Mouse (Mus musculus) forebrain, embryonic 14.5 days (tissue): ENCODE results near the gene Ptk6. TPM values are rescaled to one million over a fixed set of nuclear protein-coding genes. Genes with fewer than 3 reads are reported as not detected.

Experiments
- ATAC-seq: fragments of 200-750 bp; cut with Nextera tagmentation; 2 replicates; pipeline ENCODE4 v1.8.0; 2017; ENCODE audit warnings: mild to moderate bottlenecking, moderate library complexity
- DNase-seq: peaks from one replicate; pipeline ENCODE4 v3.0.0-alpha.2; 2015; ENCODE audit warnings: low spot score
- H3K27ac ChIP-seq: fragments of 300-500 bp; sonication (generic); 2 replicates; pipeline ENCODE4 v1.5.1; 2014; ENCODE audit warnings: low read depth, mild to moderate bottlenecking, control low read depth, low read length, moderate library complexity
- H3K27me3 ChIP-seq: fragments of 300-500 bp; sonication (generic); replicated peaks from 2 replicates; pipeline ENCODE4 v1.6.1; 2014; ENCODE audit warnings: low read length, control low read depth, mixed read lengths; ENCODE audit not compliant: control insufficient read depth, insufficient read depth
- H3K36me3 ChIP-seq: fragments of 300-500 bp; sonication (generic); 2 replicates; pipeline ENCODE4 v1.6.1; 2014; ENCODE audit warnings: low read length, control low read depth; ENCODE audit not compliant: control insufficient read depth, insufficient read depth
- H3K4me1 ChIP-seq: fragments of 300-500 bp; sonication (generic); 2 replicates; pipeline ENCODE4 v1.6.1; 2014; ENCODE audit warnings: antibody characterized with exemption, low read length, control low read depth; ENCODE audit not compliant: control insufficient read depth, insufficient read depth
- H3K4me2 ChIP-seq: fragments of 300-500 bp; sonication (generic); 2 replicates; pipeline ENCODE4 v1.6.1; 2014; ENCODE audit warnings: mild to moderate bottlenecking, control low read depth, low read length
- H3K4me3 ChIP-seq: fragments of 300-500 bp; sonication (generic); 2 replicates; pipeline ENCODE4 v1.5.1; 2014; ENCODE audit warnings: low read depth, low read length, control low read depth
- H3K9ac ChIP-seq: fragments of 300-500 bp; sonication (generic); 2 replicates; pipeline ENCODE4 v1.6.1; 2014; ENCODE audit warnings: mild to moderate bottlenecking, low read length, control low read depth, moderate library complexity
- H3K9me3 ChIP-seq: fragments of 300-500 bp; sonication (generic); replicated peaks from 2 replicates; pipeline ENCODE4 v1.6.1; 2016; ENCODE audit warnings: low read length, control low read depth, mixed read lengths; ENCODE audit not compliant: control insufficient read depth
- WGBS: fragments of 180-500 bp; shearing (Covaris S2); extraction: QIAGEN DNeasy Blood & Tissue Kit; methylation state at CpG from one replicate; pipeline ENCODE4 v1.1.7; 2014; 5-methylcytosine and 5-hydroxymethylcytosine counted together
- polyA plus RNA-seq: library from polyadenylated mRNA; unstranded; fragments of >200 nt; fragmentation: Nextera tagmentation; extraction: Ambion mirVana; gene quantifications from 2 replicates; pipeline ENCODE4 v1.2.1, GENCODE M21; 2014

The Ptk6 gene
- polyA plus RNA-seq, 1 experiment from 2014 or later = not detected

GRCm38 (mm10) chr2:181239261-181239660 is 36.7 kb upstream of the Ptk6 start:
- DNase-seq (no peak), ATAC-seq (no peak)
- Histone ChIP-seq H3K9ac (no peak overlapping the region), H3K4me3 (no peak overlapping the region), H3K4me1 (0 out of 2 replicates have a peak, but pooled peaks cover 3% of the 10 kb centered on the region), H3K27ac (no peak overlapping the region), H3K4me2 (no peak overlapping the region), H3K9me3 (no peaks in the 10 kb centered on the region), H3K27me3 (no peaks in the 10 kb centered on the region), H3K36me3 (no peaks in the 10 kb centered on the region)
- 93% methylated on average over 9 of the region's 9 CpGs for WGBS

- Histone ChIP-seq H3K27me3 (no peaks in the 10 kb centered on the region), H3K4me2 (no peak overlapping the region), H3K36me3 (no peaks in the 10 kb centered on the region), H3K9ac (no peak overlapping the region), H3K9me3 (no peaks in the 10 kb centered on the region), H3K4me3 (no peak overlapping the region), H3K4me1 (0 out of 2 replicates have a peak, but pooled peaks cover 3% of the 10 kb centered on the region), H3K27ac (no peak overlapping the region)
- WGBS = 67% methylated on average over 2 of the region's 2 CpGs
- DNase-seq (no peak), ATAC-seq (no peak)
Observed at GRCm38 (mm10) chr2:181238861-181239260, 36.3 kb upstream of the Ptk6 start.

GRCm38 (mm10) chr2:181238091-181238610 is 35.6 kb upstream of the Ptk6 start:
- WGBS = 74% methylated on average over 10 of the region's 10 CpGs
- Histone ChIP-seq H3K27ac (no peak overlapping the region), H3K9me3 (no peaks in the 10 kb centered on the region), H3K27me3 (no peaks in the 10 kb centered on the region), H3K4me2 (no peak overlapping the region), H3K36me3 (no peaks in the 10 kb centered on the region), H3K4me1 (0 out of 2 replicates have a peak, but pooled peaks cover 3% of the 10 kb centered on the region), H3K4me3 (no peak overlapping the region), H3K9ac (no peak overlapping the region)
- DNase-seq (no peak), ATAC-seq (no peak)

- no peak for ATAC-seq
- DNase-seq = no peak
- H3K4me1 ChIP-seq = 0 out of 2 replicates have a peak, but pooled peaks cover 3% of the 10 kb centered on the region
- H3K4me2 ChIP-seq = no peak overlapping the region
- no peaks in the 10 kb centered on the region for H3K27me3 ChIP-seq
- 90% methylated on average over 17 of the region's 17 CpGs for WGBS
- no peaks in the 10 kb centered on the region for H3K36me3 ChIP-seq
- no peak overlapping the region for H3K9ac ChIP-seq
- H3K9me3 ChIP-seq = no peaks in the 10 kb centered on the region
- no peak overlapping the region for H3K27ac ChIP-seq
- no peak overlapping the region for H3K4me3 ChIP-seq
Observed at GRCm38 (mm10) chr2:181237251-181238014, 34.8 kb upstream of the Ptk6 start.

GRCm38 (mm10) chr2:181235681-181236566 is 33.3 kb upstream of the Ptk6 start:
- Histone ChIP-seq H3K27ac (no peak overlapping the region), H3K36me3 (no peaks in the 10 kb centered on the region), H3K4me2 (no peak overlapping the region), H3K4me1 (no peaks in the 10 kb centered on the region), H3K27me3 (no peaks in the 10 kb centered on the region), H3K9me3 (no peaks in the 10 kb centered on the region), H3K4me3 (no peak overlapping the region), H3K9ac (no peak overlapping the region)
- DNase-seq (no peak), ATAC-seq (no peak)
- 85% methylated on average over 23 of the region's 23 CpGs for WGBS

GRCm38 (mm10) chr2:181234680-181235079 is 32.1 kb upstream of the Ptk6 start:
- H3K4me1 ChIP-seq = no peaks in the 10 kb centered on the region
- no peak for DNase-seq
- 95% methylated on average over 11 of the region's 11 CpGs for WGBS

GRCm38 (mm10) chr2:181233443-181233842 is 30.9 kb upstream of the Ptk6 start:
- Histone ChIP-seq H3K4me3 (no peak overlapping the region), H3K27ac (no peak overlapping the region), H3K4me2 (no peak overlapping the region), H3K4me1 (no peaks in the 10 kb centered on the region), H3K27me3 (no peaks in the 10 kb centered on the region), H3K9ac (no peak overlapping the region), H3K36me3 (no peaks in the 10 kb centered on the region), H3K9me3 (no peaks in the 10 kb centered on the region)
- ATAC-seq = no peak
- DNase-seq = no peak
- 92% methylated on average over 15 of the region's 15 CpGs for WGBS

More at GRCm38 (mm10) chr2:181234680-181235079, 32.1 kb upstream of the Ptk6 start:
- no peaks in the 10 kb centered on the region for H3K36me3 ChIP-seq
- H3K4me3 ChIP-seq = no peak overlapping the region
- no peaks in the 10 kb centered on the region for H3K27me3 ChIP-seq
- no peak for ATAC-seq
- H3K4me2 ChIP-seq = no peak overlapping the region
- no peaks in the 10 kb centered on the region for H3K9me3 ChIP-seq
- H3K9ac ChIP-seq = no peak overlapping the region
- H3K27ac ChIP-seq = no peak overlapping the region

GRCm38 (mm10) chr2:181231171-181231570 is 28.6 kb upstream of the Ptk6 start:
- no peak overlapping the region for H3K9ac ChIP-seq
- no peaks in the 10 kb centered on the region for H3K36me3 ChIP-seq
- no peak overlapping the region for H3K4me3 ChIP-seq
- H3K9me3 ChIP-seq = no peaks in the 10 kb centered on the region
- H3K27me3 ChIP-seq = no peaks in the 10 kb centered on the region
- 82% methylated on average over 20 of the region's 20 CpGs for WGBS
- no peak overlapping the region for H3K27ac ChIP-seq
- H3K4me1 ChIP-seq = no peaks in the 10 kb centered on the region
- no peak overlapping the region for H3K4me2 ChIP-seq
- DNase-seq (no peak), ATAC-seq (no peak)
